Mouse (Mus musculus) G1E-ER4 (cell line): ENCODE results near the gene Onecut3. TPM values are rescaled to one million over a fixed set of nuclear protein-coding genes. Genes with fewer than 3 reads are reported as not detected.

ENCODE experiments used
- GATA1 ChIP-seq: IDR thresholded peaks from one replicate; pipeline ENCODE4 v1.8.0; 2012; ENCODE audit warnings: low read length, inconsistent platforms
- polyA plus RNA-seq: library from polyadenylated mRNA; stranded (reverse); fragments of >175 nt; gene quantifications from 2 replicates; pipeline ENCODE4 v1.2.3, GENCODE M21; 2012

Onecut3 gene
- not detected in 2 replicates for polyA plus RNA-seq

- TF ChIP-seq GATA1, result no peak
Measured at GRCm38 (mm10) chr10:80494732-80495131, at the start of gene Onecut3. TSS of gene Onecut3 (plus strand) at chr10:80494835.

GRCm38 (mm10) chr10:80445052-80445451 lies 49.6 kb upstream of the Onecut3 start:
- TF ChIP-seq GATA1, result no peak

GRCm38 (mm10) chr10:80445898-80446601 lies 48.6 kb upstream of the Onecut3 start:
- no peak for TF ChIP-seq GATA1

- TF ChIP-seq GATA1, result no peak
Measured at GRCm38 (mm10) chr10:80450599-80450998, 44.0 kb upstream of the Onecut3 start.

GRCm38 (mm10) chr10:80453601-80454000 lies 41.0 kb upstream of the Onecut3 start:
- no peak for TF ChIP-seq GATA1

GRCm38 (mm10) chr10:80454781-80455180 lies 39.9 kb upstream of the Onecut3 start:
- no peak for TF ChIP-seq GATA1

GRCm38 (mm10) chr10:80455697-80456096 lies 38.9 kb upstream of the Onecut3 start:
- no peak for TF ChIP-seq GATA1

- TF ChIP-seq GATA1, result no peak
Measured at GRCm38 (mm10) chr10:80459236-80459635, 35.4 kb upstream of the Onecut3 start.

- TF ChIP-seq GATA1, result no peak
Measured at GRCm38 (mm10) chr10:80459671-80460070, 35.0 kb upstream of the Onecut3 start.

- no peak for TF ChIP-seq GATA1
Measured at GRCm38 (mm10) chr10:80460324-80460723, 34.3 kb upstream of the Onecut3 start.

- TF ChIP-seq GATA1, result no peak
Measured at GRCm38 (mm10) chr10:80461346-80461745, 33.3 kb upstream of the Onecut3 start.

GRCm38 (mm10) chr10:80464381-80465035 lies 30.1 kb upstream of the Onecut3 start:
- TF ChIP-seq GATA1, result no peak

GRCm38 (mm10) chr10:80465066-80465465 lies 29.6 kb upstream of the Onecut3 start:
- no peak for TF ChIP-seq GATA1

GRCm38 (mm10) chr10:80475290-80475959 lies 19.2 kb upstream of the Onecut3 start:
- TF ChIP-seq GATA1, result no peak

GRCm38 (mm10) chr10:80478531-80478930 lies 16.1 kb upstream of the Onecut3 start:
- no peak for TF ChIP-seq GATA1

GRCm38 (mm10) chr10:80481002-80481401 lies 13.6 kb upstream of the Onecut3 start:
- no peak for TF ChIP-seq GATA1
